Mouse (Mus musculus) intestine, embryonic 16.5 days (tissue): ENCODE data around the gene Alx1. TPM values are rescaled to one million over a fixed set of nuclear protein-coding genes. Genes with fewer than 3 reads are reported as not detected.
A peak's percentile ranks its signal among the peaks of the same experiment; 100 is the strongest.

Experiments used
- ATAC-seq: fragments of 200-750 bp; cut with Nextera tagmentation; 2 replicates; pipeline ENCODE4 v1.8.0; 2017; ENCODE audit warnings: moderate TSS enrichment, moderate library complexity
- H3K27ac ChIP-seq: fragments of 300-500 bp; sonication (generic); 2 replicates; pipeline ENCODE4 v1.5.1; 2014; ENCODE audit warnings: mild to moderate bottlenecking, low read length
- H3K27me3 ChIP-seq: fragments of 300-500 bp; sonication (generic); replicated peaks from 2 replicates; pipeline ENCODE4 v1.6.1; 2014; ENCODE audit warnings: low read length, control low read depth, mixed read lengths; ENCODE audit not compliant: control insufficient read depth, insufficient read depth
- H3K36me3 ChIP-seq: fragments of 300-500 bp; sonication (generic); 2 replicates; pipeline ENCODE4 v1.6.1; 2014; ENCODE audit warnings: low read length, control low read depth; ENCODE audit not compliant: control insufficient read depth, insufficient read depth
- H3K4me1 ChIP-seq: fragments of 300-500 bp; sonication (generic); 2 replicates; pipeline ENCODE4 v1.6.1; 2014; ENCODE audit warnings: low read length, control low read depth, mixed read lengths; ENCODE audit not compliant: control insufficient read depth, insufficient read depth
- H3K4me2 ChIP-seq: fragments of 300-500 bp; sonication (generic); 2 replicates; pipeline ENCODE4 v1.6.1; 2014; ENCODE audit warnings: low read depth, low read length, control low read depth
- H3K4me3 ChIP-seq: fragments of 300-500 bp; sonication (generic); 2 replicates; pipeline ENCODE4 v1.5.1; 2014; ENCODE audit warnings: mild to moderate bottlenecking, low read length
- H3K9ac ChIP-seq: fragments of 300-500 bp; sonication (generic); 2 replicates; pipeline ENCODE4 v1.6.1; 2014; ENCODE audit warnings: low read depth, low read length
- H3K9me3 ChIP-seq: fragments of 300-500 bp; sonication (generic); 2 replicates; pipeline ENCODE4 v1.6.1; 2016; ENCODE audit warnings: low read length, control low read depth; ENCODE audit not compliant: control insufficient read depth
- WGBS: fragments of 180-500 bp; shearing (Covaris S2); extraction: QIAGEN DNeasy Blood & Tissue Kit; methylation state at CpG from one replicate; pipeline ENCODE4 v1.1.7; 2014; 5-methylcytosine and 5-hydroxymethylcytosine counted together
- polyA plus RNA-seq: library from polyadenylated mRNA; unstranded; fragments of >200 nt; fragmentation: Nextera tagmentation; extraction: Ambion mirVana; gene quantifications from 2 replicates; pipeline ENCODE4 v1.2.1, GENCODE M21; 2015

The Alx1 gene
- not detected in 2 replicates for polyA plus RNA-seq

DNA sequence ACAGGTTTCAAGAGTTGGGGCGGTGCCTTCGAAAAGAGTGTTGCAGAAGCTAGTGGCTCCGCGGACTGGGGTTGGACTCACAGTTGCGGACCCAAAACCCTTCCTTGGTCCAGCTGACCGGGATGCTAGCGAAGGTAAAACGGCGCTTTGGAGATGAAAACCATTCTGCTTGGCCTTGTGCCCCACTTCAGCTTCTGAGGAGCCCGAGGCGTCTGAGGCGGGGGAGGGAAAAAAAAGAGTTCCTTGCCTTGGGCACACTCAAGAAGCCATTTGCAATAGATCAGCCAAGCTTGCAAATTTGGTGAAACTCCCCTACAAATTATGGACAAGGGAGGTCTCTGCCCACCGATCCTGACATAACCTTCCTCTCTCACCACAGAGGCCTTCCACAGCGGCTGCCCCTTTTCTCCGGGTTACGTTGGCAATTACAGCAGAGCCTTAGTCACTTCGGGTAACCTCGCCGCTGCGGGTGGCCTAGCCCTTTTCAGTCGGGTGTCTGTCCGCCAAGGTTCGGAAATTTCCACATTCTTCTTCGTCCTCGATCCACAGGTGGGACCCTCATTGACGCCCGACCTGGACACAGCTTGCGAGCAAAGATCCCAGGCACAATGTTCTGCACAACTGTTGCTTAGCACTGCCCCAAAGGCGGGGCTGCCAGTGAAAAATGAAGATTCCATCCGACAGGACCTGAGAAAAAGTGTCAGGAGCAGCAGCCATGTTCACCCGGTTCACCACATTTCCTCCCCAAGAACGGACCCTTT lies at the start of gene Alx1:
Alx1 (minus strand) TSS at position 486 of the 761 bp plus-strand sequence.
- Histone ChIP-seq H3K27ac (no peak within 1 kb of the TSS), H3K9ac (no peak within 1 kb of the TSS), H3K4me3 (no peak within 1 kb of the TSS), H3K9me3 (no peaks in the 10 kb centered on the region), H3K27me3 (peaks cover 62% of the 10 kb centered on the region), H3K4me1 (peaks cover 9% of the 10 kb centered on the region; the same call in 1 of the 2 replicates), H3K4me2 (no peak within 1 kb of the TSS), H3K36me3 (no peaks in the 10 kb centered on the region)
- ATAC-seq, result no peak
- 3% methylated on average over 32 of the region's 32 CpGs for WGBS

DNA sequence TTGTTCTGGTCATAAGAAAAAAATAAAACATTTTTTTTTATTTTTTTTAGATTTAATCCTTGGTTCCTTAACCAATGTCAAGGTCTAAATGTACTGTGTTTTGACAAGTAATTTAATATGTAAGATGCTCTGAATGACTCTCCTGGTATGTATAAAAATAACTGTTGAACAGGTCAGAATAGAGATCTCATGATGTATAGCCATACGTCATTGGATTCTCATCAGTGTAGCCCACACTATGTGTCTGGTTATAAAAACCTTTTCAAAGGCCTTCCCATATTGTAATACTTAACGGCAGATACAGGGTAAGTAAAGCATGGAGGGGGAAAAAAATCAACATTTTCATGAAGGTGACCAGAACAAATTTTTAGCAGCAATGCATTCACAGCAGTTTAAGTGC lies 19.6 kb upstream of the Alx1 start:
- no peaks in the 10 kb centered on the region for H3K4me1 ChIP-seq
- no peaks in the 10 kb centered on the region for H3K36me3 ChIP-seq
- 78% methylated on average over 2 of the region's 2 CpGs for WGBS
- H3K27me3 ChIP-seq, result no peaks in the 10 kb centered on the region
- H3K4me2 ChIP-seq, result no peak overlapping the region
- H3K4me3 ChIP-seq, result no peak overlapping the region
- H3K9me3 ChIP-seq, result no peaks in the 10 kb centered on the region
- ATAC-seq, result no peak
- H3K9ac ChIP-seq, result no peak overlapping the region
- no peak overlapping the region for H3K27ac ChIP-seq

DNA sequence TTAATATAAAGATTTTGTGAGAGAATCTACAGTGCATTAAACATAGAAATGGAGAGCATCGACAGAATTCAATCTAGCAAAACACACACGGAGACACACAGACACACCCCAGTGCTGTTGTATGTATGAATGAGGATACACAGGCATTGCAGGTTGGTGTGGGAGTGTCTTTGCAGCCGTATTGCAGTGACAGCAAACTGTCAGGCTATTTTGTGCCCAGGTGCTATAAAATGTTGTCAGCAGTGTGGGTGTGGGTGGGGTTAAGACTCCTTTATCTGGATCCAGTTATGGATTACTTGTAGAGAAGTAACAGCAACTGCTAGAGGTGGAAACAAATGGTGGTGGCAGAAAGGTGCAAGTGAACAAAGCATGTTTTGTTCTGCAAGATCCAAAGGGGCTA lies 16.6 kb upstream of the Alx1 start:
- Histone ChIP-seq H3K4me1 (no peaks in the 10 kb centered on the region), H3K27ac (no peak overlapping the region), H3K4me2 (no peak overlapping the region), H3K36me3 (no peaks in the 10 kb centered on the region), H3K9ac (no peak overlapping the region), H3K4me3 (no peak overlapping the region), H3K27me3 (no peaks in the 10 kb centered on the region), H3K9me3 (no peaks in the 10 kb centered on the region)
- 47% methylated on average over 3 of the region's 3 CpGs for WGBS
- peak; percentile 71 for ATAC-seq

DNA sequence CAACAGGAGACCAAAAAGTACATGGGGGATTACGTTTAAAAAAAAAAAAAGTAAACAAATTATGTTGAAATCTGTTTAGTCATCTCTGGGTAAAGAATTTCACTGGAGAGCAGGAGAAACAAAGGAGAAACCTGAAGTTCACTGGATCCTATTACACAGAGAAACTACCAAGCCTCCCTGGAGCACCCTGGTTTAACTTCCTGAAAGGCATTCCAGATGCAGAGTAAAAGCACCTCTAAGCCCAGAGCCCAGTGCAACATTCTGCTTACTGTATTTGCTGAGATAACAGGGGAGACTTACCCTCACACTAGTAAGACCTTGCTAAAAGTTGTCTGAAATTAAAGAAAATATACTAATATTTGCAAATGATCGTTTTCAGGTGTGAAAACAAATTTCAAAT lies 15.0 kb upstream of the Alx1 start:
- WGBS, result 51% methylated on average over 2 of the region's 2 CpGs

DNA sequence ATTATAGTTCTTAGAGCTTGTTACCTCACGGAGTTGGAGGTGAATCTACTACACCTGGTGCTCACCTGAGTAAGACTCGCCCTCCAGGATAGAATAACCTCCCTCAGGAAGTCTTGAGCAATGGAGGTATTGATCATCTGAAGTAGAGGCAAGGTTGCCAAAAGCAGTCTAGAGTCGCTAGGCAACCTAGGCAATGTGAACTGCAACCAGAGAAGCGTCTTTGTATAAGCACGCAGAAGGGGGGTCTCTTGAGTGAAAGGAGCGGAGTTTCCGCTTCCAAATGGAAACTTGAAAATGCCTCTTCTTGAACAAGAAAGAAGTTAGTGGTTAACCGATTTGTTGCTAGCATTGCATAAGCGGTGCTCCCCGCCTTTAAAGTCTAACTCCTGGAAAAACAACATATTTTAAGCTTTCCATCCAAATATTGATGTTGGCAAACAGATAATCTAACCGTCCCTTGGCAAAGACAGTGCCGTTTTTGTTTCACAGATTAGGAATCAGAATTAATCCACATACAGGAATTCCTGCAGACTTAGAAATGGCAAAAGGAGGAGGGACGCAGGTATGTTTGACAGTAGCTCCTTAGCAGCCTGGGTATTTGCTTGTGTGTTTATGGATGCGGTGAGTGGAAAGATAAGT lies 5.1 kb upstream of the Alx1 start:
- H3K4me1 ChIP-seq, result no peaks in the 10 kb centered on the region
- no peaks in the 10 kb centered on the region for H3K36me3 ChIP-seq
- 2% methylated on average over 14 of the region's 14 CpGs for WGBS
- peaks cover 40% of the 10 kb centered on the region for H3K27me3 ChIP-seq
- no peak overlapping the region for H3K4me3 ChIP-seq
- H3K4me2 ChIP-seq, result no peak overlapping the region
- no peak overlapping the region for H3K9ac ChIP-seq
- no peak overlapping the region for H3K27ac ChIP-seq
- no peak for ATAC-seq
- no peaks in the 10 kb centered on the region for H3K9me3 ChIP-seq

More for the DNA sequence above, 15.0 kb upstream of the Alx1 start:
- H3K36me3 ChIP-seq, result no peaks in the 10 kb centered on the region
- H3K4me3 ChIP-seq, result no peak overlapping the region
- no peaks in the 10 kb centered on the region for H3K9me3 ChIP-seq
- no peak overlapping the region for H3K27ac ChIP-seq
- ATAC-seq, result no peak
- no peak overlapping the region for H3K4me2 ChIP-seq
- no peaks in the 10 kb centered on the region for H3K4me1 ChIP-seq
- H3K27me3 ChIP-seq, result no peaks in the 10 kb centered on the region
- H3K9ac ChIP-seq, result no peak overlapping the region

DNA sequence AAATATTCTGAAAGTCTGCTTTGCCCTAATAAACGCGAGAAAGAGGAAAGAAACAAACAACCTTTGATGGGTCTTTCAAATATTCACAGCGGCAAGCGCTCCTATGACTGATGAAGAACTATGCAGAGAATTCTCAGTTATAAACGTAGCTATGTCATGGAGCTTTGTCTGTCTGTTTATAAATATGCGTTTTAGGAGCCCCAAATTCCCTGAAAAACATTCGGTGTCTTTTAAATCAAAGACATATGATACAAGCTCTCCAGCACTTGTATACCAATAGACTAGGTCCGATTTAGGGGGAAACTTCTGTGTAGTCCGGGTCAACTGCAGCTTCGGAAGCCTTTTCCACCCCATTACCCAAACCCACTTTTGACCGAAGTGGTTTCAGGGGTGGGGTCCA lies 916 bp upstream of the Alx1 start:
- Histone ChIP-seq H3K9me3 (no peaks in the 10 kb centered on the region), H3K36me3 (no peaks in the 10 kb centered on the region), H3K4me2 (no peak overlapping the region), H3K27ac (no peak overlapping the region), H3K27me3 (peaks cover 65% of the 10 kb centered on the region), H3K9ac (no peak overlapping the region), H3K4me1 (peaks cover 9% of the 10 kb centered on the region; the same call in 1 of the 2 replicates), H3K4me3 (no peak overlapping the region)
- ATAC-seq, result no peak
- WGBS, result 4% methylated on average over 11 of the region's 11 CpGs

DNA sequence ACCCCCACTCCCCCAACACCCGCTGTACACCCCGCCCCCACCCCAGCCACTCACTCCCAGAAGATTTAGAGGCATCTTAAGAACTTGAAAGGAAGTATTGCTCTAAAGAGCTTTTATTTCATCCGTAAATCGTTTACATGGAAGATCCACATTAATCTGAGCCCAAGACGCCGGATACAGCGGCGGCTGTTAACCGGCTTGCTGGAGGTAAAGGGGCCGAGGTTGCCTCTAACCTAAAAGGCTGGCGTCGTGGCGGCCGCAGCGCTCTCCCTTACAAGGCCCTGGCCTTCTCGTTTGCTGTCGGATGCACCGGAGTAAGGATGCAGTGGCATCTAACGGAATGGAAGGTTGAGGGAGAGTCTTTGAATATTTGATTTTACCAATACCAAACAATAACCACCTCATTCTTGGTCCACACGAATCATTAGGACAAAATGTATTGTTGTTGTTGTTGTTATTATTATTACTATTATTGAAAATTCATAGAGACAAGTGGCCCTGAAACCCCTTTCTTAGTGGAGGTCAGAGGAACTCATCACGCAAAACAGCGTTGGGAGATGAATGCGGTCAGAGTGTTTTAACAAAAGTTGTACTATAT lies 784 bp downstream of the Alx1 start:
- no peak overlapping the region for H3K4me3 ChIP-seq
- WGBS, result 2% methylated on average over 23 of the region's 23 CpGs
- H3K4me1 ChIP-seq, result peaks cover 9% of the 10 kb centered on the region; the same call in 1 of the 2 replicates
- no peaks in the 10 kb centered on the region for H3K9me3 ChIP-seq
- H3K36me3 ChIP-seq, result no peaks in the 10 kb centered on the region
- no peak overlapping the region for H3K9ac ChIP-seq
- H3K27me3 ChIP-seq, result peaks cover 58% of the 10 kb centered on the region
- ATAC-seq, result no peak
- no peak overlapping the region for H3K4me2 ChIP-seq
- H3K27ac ChIP-seq, result no peak overlapping the region

DNA sequence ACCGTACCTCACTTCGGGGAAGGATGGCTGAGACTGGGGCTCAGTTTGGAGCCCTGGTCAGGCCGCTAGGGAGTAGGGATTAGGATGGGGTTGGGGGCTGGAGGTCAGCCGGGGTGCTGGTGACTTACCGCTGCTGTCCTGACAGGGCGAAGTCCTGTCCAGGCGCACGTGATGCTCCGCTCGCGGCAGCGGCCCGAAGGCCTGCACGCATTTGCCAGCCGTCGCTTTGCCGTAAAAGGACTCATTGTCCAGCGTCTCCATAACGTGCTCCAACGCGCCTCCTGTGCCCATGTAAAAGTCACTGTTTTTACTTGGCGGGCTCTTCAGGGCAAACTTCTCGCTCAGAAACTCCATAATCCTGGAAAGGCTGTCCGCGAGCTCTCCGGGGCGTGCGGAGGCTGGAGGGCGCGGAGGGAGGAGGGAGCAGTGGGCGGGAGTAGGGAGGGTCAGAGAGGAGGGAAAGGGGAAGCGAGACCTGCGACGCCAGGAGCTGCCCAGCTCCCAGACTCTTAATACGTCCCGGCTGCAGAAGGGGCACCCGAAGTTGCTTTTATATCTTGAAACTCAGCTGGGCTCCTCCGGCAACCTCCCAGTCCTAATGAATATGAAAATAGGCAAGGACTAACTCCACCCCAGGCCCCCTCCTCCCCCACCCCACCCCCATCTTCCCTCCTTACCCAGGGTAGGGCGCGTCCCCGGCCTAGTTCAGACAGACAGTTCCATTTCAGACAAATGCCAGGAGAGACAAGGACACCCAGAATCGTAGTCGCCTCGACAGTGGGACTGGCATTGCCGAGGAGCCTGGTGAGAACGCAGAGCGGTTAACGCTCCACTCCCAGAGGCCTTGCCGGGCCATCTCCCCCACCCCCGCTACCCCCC lies 1.5 kb downstream of the Alx1 start:
- under 1% methylated on average over 49 of the region's 50 CpGs for WGBS
- H3K9me3 ChIP-seq, result no peaks in the 10 kb centered on the region
- no peak overlapping the region for H3K27ac ChIP-seq
- H3K4me2 ChIP-seq, result peak overlapping the region; percentile 44
- H3K9ac ChIP-seq, result no peak overlapping the region
- no peaks in the 10 kb centered on the region for H3K36me3 ChIP-seq
- peaks cover 9% of the 10 kb centered on the region; the same call in 1 of the 2 replicates for H3K4me1 ChIP-seq
- H3K4me3 ChIP-seq, result peak overlapping the region; percentile 30
- ATAC-seq, result peak; percentile 85
- H3K27me3 ChIP-seq, result peaks cover 57% of the 10 kb centered on the region

DNA sequence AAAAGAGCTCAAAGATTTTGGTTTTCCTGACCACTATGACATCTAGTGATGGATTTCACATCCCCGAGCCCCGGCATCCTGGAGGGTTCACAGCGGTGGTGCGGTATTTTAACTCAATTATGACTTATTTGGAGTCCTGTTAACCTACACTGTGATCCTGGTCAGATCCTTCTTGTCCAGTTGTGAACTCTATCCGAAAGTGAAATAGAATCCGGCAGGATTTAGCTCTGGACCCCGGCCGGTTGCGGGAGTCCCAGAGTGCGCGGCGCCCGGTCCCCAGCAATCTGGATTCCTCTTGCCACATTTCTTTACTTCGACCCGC lies 2.1 kb downstream of the Alx1 start:
- Histone ChIP-seq H3K4me1 (peaks cover 9% of the 10 kb centered on the region; the same call in 1 of the 2 replicates), H3K4me3 (peak overlapping the region; percentile 30), H3K4me2 (peak overlapping the region; percentile 44), H3K9me3 (no peaks in the 10 kb centered on the region), H3K36me3 (no peaks in the 10 kb centered on the region), H3K27me3 (peaks cover 52% of the 10 kb centered on the region), H3K9ac (no peak overlapping the region), H3K27ac (no peak overlapping the region)
- WGBS, result 1% methylated on average over 15 of the region's 15 CpGs
- ATAC-seq, result no peak; the same call in 1 of the 2 replicates
